Mouse (Mus musculus): ENCODE data around the gene Camp. TPM values are rescaled to one million over a fixed set of nuclear protein-coding genes. Genes with fewer than 3 reads are reported as not detected.

Camp gene
- polyA plus RNA-seq, 1 experiment from 2014 or later: 2.9 TPM

- no peak for ATAC-seq
- H3K27ac ChIP-seq: peak overlapping the region; percentile 92
- peak overlapping the region; percentile 93 for H3K9ac ChIP-seq
- H3K4me1 ChIP-seq (replicated peaks): peaks cover 7% of the 10 kb centered on the region; the same call in 1 of the 2 replicates
- H3K27me3 ChIP-seq (replicated peaks): no peaks in the 10 kb centered on the region
- peak overlapping the region; percentile 85 for H3K4me3 ChIP-seq (replicated peaks)
- WGBS: 2% methylated on average over 3 of the region's 3 CpGs
- peak overlapping the region; percentile 82 for H3K4me2 ChIP-seq (replicated peaks)
- peaks cover 24% of the 10 kb centered on the region; the same call in 1 of the 2 replicates for H3K36me3 ChIP-seq
- H3K9me3 ChIP-seq: no peaks in the 10 kb centered on the region
Observed at GRCm38 (mm10) chr9:109876756-109877155, 27.3 kb upstream of the Camp start.

GRCm38 (mm10) chr9:109875695-109876601 lies 26.5 kb upstream of the Camp start:
- Histone ChIP-seq H3K36me3 (peaks cover 21% of the 10 kb centered on the region; the same call in 1 of the 2 replicates), H3K9ac (peak overlapping the region; percentile 93), H3K27ac (peak overlapping the region; percentile 92), H3K27me3 (replicated peaks) (no peaks in the 10 kb centered on the region), H3K9me3 (no peaks in the 10 kb centered on the region), H3K4me2 (replicated peaks) (peak overlapping the region; percentile 82), H3K4me3 (replicated peaks) (peak overlapping the region; percentile 85), H3K4me1 (replicated peaks) (peaks cover 7% of the 10 kb centered on the region; the same call in 1 of the 2 replicates)
- under 1% methylated on average over 76 of the region's 76 CpGs for WGBS
- ATAC-seq: peak; percentile 57

- peak within 1 kb of the TSS; percentile 85 for H3K4me3 ChIP-seq (replicated peaks)
- H3K4me1 ChIP-seq (replicated peaks): peaks cover 9% of the 10 kb centered on the region; the same call in 1 of the 2 replicates
- peak within 1 kb of the TSS; percentile 93 for H3K9ac ChIP-seq
- peak within 1 kb of the TSS; percentile 92 for H3K27ac ChIP-seq
- ATAC-seq: peak; percentile 88
- H3K36me3 ChIP-seq: peaks cover 13% of the 10 kb centered on the region; the same call in 1 of the 2 replicates
- H3K9me3 ChIP-seq: no peaks in the 10 kb centered on the region
- peak within 1 kb of the TSS; percentile 82 for H3K4me2 ChIP-seq (replicated peaks)
- WGBS: 5% methylated on average over 33 of the region's 33 CpGs
- no peaks in the 10 kb centered on the region for H3K27me3 ChIP-seq (replicated peaks)
Observed at GRCm38 (mm10) chr9:109874797-109875691, 25.6 kb upstream of the Camp start, which contains the start of gene Cdc25a. TSS of gene Cdc25a (plus strand) at chr9:109875579.

- H3K9me3 ChIP-seq: no peaks in the 10 kb centered on the region
- WGBS: 22% methylated on average over 6 of the region's 6 CpGs
- H3K4me3 ChIP-seq (replicated peaks): no peak overlapping the region
- H3K27ac ChIP-seq: no peak overlapping the region
- no peaks in the 10 kb centered on the region for H3K36me3 ChIP-seq
- peak; percentile 19; the same call in 1 of the 2 replicates for ATAC-seq
- peak overlapping the region; percentile 34 for H3K4me2 ChIP-seq (replicated peaks)
- H3K27me3 ChIP-seq (replicated peaks): no peaks in the 10 kb centered on the region
- H3K4me1 ChIP-seq (replicated peaks): 0 out of 2 replicates have a peak, but pooled peaks cover 2% of the 10 kb centered on the region
- no peak overlapping the region for H3K9ac ChIP-seq
Observed at GRCm38 (mm10) chr9:109870983-109871572, 21.7 kb upstream of the Camp start.

GRCm38 (mm10) chr9:109866218-109866617 lies 16.8 kb upstream of the Camp start:
- 60% methylated on average over 2 of the region's 2 CpGs for WGBS
- Histone ChIP-seq H3K9me3 (no peaks in the 10 kb centered on the region), H3K27ac (no peak overlapping the region), H3K36me3 (no peaks in the 10 kb centered on the region), H3K4me1 (replicated peaks) (peaks cover 2% of the 10 kb centered on the region; the same call in 1 of the 2 replicates), H3K4me2 (replicated peaks) (no peak overlapping the region), H3K9ac (no peak overlapping the region), H3K27me3 (replicated peaks) (no peaks in the 10 kb centered on the region), H3K4me3 (replicated peaks) (no peak overlapping the region)
- ATAC-seq: no peak

- H3K27me3 ChIP-seq (replicated peaks): no peaks in the 10 kb centered on the region
- no peak overlapping the region for H3K27ac ChIP-seq
- no peak overlapping the region for H3K4me3 ChIP-seq (replicated peaks)
- WGBS: 49% methylated on average over 3 of the region's 3 CpGs
- no peaks in the 10 kb centered on the region; the same call in 1 of the 2 replicates for H3K4me1 ChIP-seq (replicated peaks)
- no peaks in the 10 kb centered on the region for H3K9me3 ChIP-seq
- no peak for ATAC-seq
- no peaks in the 10 kb centered on the region for H3K36me3 ChIP-seq
- peak overlapping the region; percentile 47; the same call in 1 of the 2 replicates for H3K4me2 ChIP-seq (replicated peaks)
- H3K9ac ChIP-seq: no peak overlapping the region
Observed at GRCm38 (mm10) chr9:109863085-109863484, 13.7 kb upstream of the Camp start.

GRCm38 (mm10) chr9:109862397-109863044 lies 13.1 kb upstream of the Camp start:
- H3K4me2 ChIP-seq (replicated peaks): peak overlapping the region; percentile 47
- H3K27ac ChIP-seq: no peak overlapping the region
- peak; percentile 84 for ATAC-seq
- no peaks in the 10 kb centered on the region for H3K36me3 ChIP-seq
- H3K27me3 ChIP-seq (replicated peaks): no peaks in the 10 kb centered on the region
- H3K4me3 ChIP-seq (replicated peaks): no peak overlapping the region
- H3K9ac ChIP-seq: no peak overlapping the region
- no peaks in the 10 kb centered on the region for H3K9me3 ChIP-seq
- 13% methylated on average over 20 of the region's 20 CpGs for WGBS
- no peaks in the 10 kb centered on the region; the same call in 1 of the 2 replicates for H3K4me1 ChIP-seq (replicated peaks)

GRCm38 (mm10) chr9:109855947-109856346 lies 6.5 kb upstream of the Camp start:
- WGBS: 61% methylated on average over 6 of the region's 6 CpGs

GRCm38 (mm10) chr9:109854341-109854740 lies 4.9 kb upstream of the Camp start:
- 88% methylated on average over 2 of the region's 2 CpGs for WGBS
- Histone ChIP-seq H3K9me3 (no peaks in the 10 kb centered on the region), H3K4me3 (replicated peaks) (no peak overlapping the region), H3K27ac (no peak overlapping the region), H3K4me2 (replicated peaks) (no peak overlapping the region), H3K9ac (no peak overlapping the region), H3K36me3 (no peaks in the 10 kb centered on the region), H3K27me3 (replicated peaks) (no peaks in the 10 kb centered on the region), H3K4me1 (replicated peaks) (peaks cover under 1% of the 10 kb centered on the region; the same call in 1 of the 2 replicates)
- no peak for ATAC-seq

More at GRCm38 (mm10) chr9:109855947-109856346, 6.5 kb upstream of the Camp start:
- H3K4me2 ChIP-seq (replicated peaks): no peak overlapping the region
- H3K4me3 ChIP-seq (replicated peaks): no peak overlapping the region
- H3K9me3 ChIP-seq: no peaks in the 10 kb centered on the region
- ATAC-seq: 0 out of 2 replicates have a peak, but pooled peaks have one; percentile 41
- no peaks in the 10 kb centered on the region for H3K27me3 ChIP-seq (replicated peaks)
- no peak overlapping the region for H3K27ac ChIP-seq
- no peak overlapping the region for H3K9ac ChIP-seq
- H3K36me3 ChIP-seq: no peaks in the 10 kb centered on the region
- H3K4me1 ChIP-seq (replicated peaks): no peaks in the 10 kb centered on the region

GRCm38 (mm10) chr9:109850099-109850498 lies 682 bp upstream of the Camp start:
- WGBS: 96% methylated on average over 5 of the region's 5 CpGs
- ATAC-seq: no peak
- H3K27ac ChIP-seq: no peak overlapping the region

GRCm38 (mm10) chr9:109833088-109833412 lies 16.4 kb downstream of the Camp start:
- peak overlapping the region; percentile 90 for H3K4me2 ChIP-seq (replicated peaks)
- H3K36me3 ChIP-seq: no peaks in the 10 kb centered on the region
- peak; percentile 65 for ATAC-seq
- H3K4me1 ChIP-seq (replicated peaks): peaks cover 4% of the 10 kb centered on the region
- WGBS: 6% methylated on average over 6 of the region's 6 CpGs
- peak overlapping the region; percentile 54 for H3K4me3 ChIP-seq (replicated peaks)
- H3K9me3 ChIP-seq: no peaks in the 10 kb centered on the region
- peak overlapping the region; percentile 56 for H3K9ac ChIP-seq
- H3K27me3 ChIP-seq (replicated peaks): no peaks in the 10 kb centered on the region
- no peak overlapping the region for H3K27ac ChIP-seq

More at GRCm38 (mm10) chr9:109850099-109850498, 682 bp upstream of the Camp start:
- H3K36me3 ChIP-seq: no peaks in the 10 kb centered on the region
- peaks cover 4% of the 10 kb centered on the region; the same call in 1 of the 2 replicates for H3K4me1 ChIP-seq (replicated peaks)
- H3K27me3 ChIP-seq (replicated peaks): no peaks in the 10 kb centered on the region
- H3K9me3 ChIP-seq: no peaks in the 10 kb centered on the region
- no peak overlapping the region for H3K9ac ChIP-seq
- no peak overlapping the region for H3K4me2 ChIP-seq (replicated peaks)
- no peak overlapping the region for H3K4me3 ChIP-seq (replicated peaks)

All from intestine, embryonic 15.5 days (tissue).